Mouse (Mus musculus) ovary, postnatal 14 days (tissue): ENCODE data around the gene Fam107b.
A peak's percentile ranks its signal among the peaks of the same experiment; 100 is the strongest.
"Not testable (repeated sequence)": the region's sequence is repeated elsewhere in the genome, so short reads cannot be mapped to it uniquely, and the experiment has no call there.

Source experiments
- DNase-seq: peaks from one replicate; pipeline ENCODE4 v3.0.0; 2022; ENCODE audit warnings: low spot score

The Fam107b gene

DNA sequence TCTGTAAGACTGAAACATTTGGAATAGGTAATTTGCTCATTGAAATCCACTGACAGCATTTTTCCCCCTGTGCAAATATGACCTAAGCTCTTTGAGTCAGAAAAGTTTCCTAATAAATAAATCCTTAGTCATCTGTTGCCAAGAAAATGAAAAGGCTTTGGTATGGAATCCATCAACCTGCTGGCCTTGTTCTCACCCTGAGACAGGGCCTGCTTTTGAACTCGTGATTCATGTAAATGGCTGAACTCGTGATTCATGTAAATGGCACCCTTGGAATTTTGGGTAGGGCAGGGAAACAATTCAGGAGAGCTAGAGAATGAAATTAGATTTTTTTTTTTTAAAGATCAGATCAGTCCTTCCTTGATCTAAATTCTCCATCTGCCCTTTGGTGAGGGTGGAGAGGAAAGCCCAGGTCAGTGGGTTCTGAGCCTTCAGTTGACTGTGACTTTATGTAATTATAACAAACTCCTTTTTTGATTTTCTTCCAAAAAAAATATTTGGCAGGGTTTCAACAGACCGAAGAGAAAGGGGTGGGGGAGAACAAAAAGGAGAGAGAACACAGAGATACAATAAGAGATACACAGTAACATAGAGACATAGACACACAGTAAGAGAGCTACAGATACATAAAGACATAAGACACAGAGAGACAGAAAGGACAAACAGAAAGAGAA lies 142.2 kb downstream of the Fam107b start:
- DNase-seq, result no peak

GRCm38 (mm10) chr2:3713212-3713681 lies 143.0 kb downstream of the Fam107b start:
- peak; percentile 97 for DNase-seq

DNA sequence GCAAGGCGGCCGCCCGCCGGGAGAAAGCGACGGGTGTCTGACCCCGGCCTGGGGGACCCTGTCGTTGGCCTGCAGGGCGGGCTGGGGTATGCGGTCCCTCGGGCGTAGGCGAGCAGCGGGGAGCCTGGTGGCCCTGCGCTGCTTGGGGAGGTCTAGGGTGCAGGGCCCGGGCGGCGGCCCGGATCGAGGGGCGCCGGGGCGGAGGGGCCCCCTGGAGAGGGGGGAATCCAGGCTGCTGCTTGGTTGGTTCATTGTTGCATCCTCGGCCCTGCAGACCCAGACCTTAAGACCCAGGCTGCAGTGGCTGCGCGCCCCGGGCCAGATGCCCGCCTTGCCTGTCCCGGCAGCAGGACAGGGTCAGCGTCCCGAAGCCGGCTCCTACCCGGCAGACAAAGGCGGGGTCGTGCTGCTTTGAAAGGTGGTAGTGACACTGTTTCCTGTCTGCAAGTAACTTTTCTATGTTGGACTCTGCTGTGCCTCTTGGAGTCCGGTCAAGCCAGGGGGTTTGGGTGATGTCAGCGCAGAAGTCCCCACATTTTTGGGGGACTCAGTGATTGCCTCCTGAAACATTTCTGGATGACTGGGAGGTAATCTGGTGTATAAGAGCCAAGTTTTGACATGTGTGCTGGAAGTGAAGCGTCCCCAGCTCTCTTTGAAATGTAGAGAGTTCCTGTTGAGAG lies 143.5 kb downstream of the Fam107b start:
- DNase-seq, result peak; percentile 14

DNA sequence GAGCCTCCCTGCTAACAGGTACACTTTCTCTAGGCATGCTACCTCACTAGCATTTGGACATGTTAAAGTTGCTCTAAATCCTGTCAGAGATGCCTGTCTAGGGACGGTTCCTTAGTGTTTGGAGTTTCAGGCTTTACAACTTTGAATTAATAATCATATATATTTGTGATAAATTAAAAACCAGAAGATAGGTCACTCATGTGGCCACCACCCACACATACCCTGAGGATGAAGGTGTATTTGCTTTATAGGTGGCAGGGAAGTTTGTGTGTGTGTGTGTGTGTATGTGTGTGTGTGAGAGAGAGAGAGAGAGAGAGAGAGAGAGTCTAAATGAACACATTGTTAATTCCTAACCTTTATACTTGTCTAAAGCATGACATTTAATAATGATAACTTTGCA lies 144.2 kb downstream of the Fam107b start:
- no peak for DNase-seq

DNA sequence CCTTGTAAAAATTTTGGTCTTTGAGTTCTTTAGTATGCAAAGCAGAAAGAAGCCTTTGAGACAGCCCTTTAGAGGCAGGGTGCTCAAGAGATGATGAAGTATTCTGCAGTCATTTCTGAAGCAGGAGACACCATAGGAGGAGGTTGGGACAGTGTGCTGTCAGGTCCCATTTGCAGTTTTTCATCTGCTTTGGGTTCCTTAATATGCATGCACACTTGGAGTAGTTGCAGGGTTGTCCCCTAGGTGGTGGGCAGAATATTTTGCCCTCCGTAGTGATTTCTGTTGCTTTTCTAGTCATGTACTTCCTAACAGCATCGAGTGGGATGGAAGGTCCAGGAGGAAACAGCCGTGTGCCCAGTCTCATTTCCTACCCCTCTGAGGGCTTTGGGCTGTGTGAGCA lies 145.1 kb downstream of the Fam107b start:
- DNase-seq, result no peak

- DNase-seq, result no peak
Observed at GRCm38 (mm10) chr2:3717268-3717667, 147.0 kb downstream of the Fam107b start.

- no peak for DNase-seq
Observed at GRCm38 (mm10) chr2:3717847-3718246, 147.6 kb downstream of the Fam107b start.

- not testable (repeated sequence) for DNase-seq
Observed at GRCm38 (mm10) chr2:3719436-3720121, 149.3 kb downstream of the Fam107b start.

DNA sequence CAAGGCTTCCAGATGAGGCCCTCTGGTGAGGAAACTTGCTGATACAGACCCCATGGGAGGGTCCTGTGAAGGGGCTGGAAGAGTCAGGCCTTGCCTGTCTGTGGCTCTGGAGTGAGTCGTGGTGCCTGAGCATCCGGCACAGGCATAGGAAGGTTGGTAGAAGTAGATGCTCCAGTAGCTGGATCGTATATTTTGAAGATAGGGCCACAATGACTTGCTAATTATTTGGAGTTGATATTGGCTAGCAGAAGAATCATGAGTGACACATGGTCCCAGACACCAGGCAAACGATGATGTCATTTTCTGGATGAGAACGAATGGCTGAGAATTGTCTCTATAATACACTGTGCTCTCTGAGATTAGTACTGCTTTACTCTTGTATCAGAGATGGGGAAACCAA lies 150.8 kb downstream of the Fam107b start:
- DNase-seq, result no peak

DNA sequence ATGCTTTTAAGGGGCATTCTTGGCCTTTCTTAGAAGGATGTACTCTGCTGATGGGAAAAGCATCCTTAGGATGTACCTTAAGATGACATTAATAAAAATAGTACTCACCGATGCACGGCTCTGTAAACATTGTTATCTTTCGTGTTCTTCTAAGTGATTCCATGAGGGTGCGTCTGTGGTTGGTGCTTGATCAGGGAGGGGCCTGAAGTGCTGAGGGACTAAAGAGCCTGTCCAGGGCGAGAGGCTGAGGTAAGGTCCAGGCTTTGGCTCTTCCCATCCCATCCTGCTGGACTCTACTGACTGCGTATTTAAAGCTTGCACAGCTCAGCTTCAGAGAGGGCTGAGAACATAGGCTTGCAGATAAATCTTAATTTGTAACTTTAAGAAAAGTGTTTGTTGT lies 151.7 kb downstream of the Fam107b start:
- no peak for DNase-seq

DNA sequence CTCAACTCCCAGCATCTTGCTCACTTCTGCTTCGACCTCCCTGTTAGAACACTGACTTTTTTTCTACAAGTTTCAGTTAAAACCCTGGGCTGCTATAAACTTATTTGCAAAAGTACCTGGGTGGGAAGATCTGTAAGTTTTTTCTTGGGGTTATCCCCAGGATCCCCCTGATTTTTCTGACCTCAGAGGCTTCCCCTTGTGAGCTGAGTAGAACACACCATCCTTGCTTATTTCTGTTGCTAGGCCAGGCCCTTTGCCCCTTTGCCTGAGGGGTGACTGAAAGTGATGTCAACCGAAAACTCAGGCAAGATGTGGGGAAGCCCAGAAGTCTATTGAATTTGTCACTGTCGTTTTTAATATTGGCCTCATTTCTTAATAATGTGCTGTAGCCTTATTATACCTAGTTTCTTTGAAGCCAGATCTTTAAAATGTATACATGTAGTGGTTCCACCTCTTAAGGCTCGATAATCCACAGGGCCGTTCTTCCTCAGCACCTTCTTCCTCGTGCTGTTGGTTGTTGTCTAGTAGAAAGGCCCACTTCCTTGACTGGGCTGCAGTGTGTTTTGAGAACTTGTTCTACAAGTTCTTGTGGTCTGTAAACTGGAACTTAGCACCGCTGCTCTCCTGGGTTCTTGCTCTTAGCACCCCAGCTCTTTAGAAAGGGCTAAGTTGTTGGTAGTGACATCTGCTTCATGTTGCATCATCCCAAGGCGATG lies 153.3 kb downstream of the Fam107b start:
- DNase-seq, result no peak

GRCm38 (mm10) chr2:3726501-3727078 lies 156.3 kb downstream of the Fam107b start:
- DNase-seq, result no peak

DNA sequence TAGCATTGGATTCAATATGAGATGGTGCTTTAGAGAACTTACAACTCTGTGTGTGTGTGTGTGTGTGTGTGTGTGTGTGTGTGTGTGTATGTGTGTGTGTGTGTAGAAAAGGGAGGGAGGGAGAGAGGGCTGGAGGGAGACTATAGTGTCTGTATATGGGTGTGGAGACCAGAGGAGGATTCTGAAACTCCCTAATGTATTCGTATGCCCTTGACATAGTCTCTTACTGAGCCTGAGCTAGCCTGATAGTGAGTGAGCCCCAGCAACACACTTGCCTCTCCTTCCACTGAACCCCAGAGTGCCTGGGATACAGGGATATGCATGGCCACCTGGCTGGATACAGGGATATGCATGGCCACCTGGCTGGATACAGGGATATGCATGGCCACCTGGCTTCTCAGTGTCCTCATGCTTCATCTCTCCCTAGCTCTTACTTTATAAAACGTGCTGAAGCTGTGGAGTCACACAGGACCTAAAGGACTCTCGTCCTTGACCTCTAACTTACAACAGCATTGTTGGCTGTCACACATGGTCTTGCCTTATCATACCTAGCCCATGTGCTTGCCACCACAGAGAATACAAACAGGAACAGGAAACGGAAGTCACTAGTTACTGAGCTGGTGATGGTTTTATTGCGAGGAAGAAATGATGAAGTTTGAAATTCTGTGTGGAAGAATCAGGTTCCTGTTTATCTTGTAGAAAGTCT lies 157.1 kb downstream of the Fam107b start:
- no peak for DNase-seq

GRCm38 (mm10) chr2:3728090-3728489 lies 157.8 kb downstream of the Fam107b start:
- no peak for DNase-seq

DNA sequence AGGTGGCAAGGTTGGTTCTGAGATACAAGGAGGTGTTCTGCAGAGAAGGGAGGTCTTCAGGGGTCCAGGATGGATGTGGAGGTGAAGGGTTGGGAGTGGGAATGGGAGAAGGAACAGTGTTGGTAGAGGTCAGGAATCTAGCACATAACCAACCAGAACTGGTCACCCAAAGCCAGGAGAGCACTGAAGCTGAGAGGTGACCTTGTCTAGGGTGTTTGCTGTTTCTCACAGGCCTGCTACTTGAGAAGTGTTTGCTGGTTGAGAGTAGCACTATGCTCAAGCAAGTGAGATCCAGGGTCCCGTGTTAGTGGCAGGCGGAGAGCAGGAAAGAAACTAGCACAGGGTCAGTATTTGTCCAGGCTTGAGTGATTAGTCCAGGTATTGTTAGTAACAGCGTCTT lies 159.3 kb downstream of the Fam107b start:
- no peak for DNase-seq

- no peak for DNase-seq
Observed at GRCm38 (mm10) chr2:3730744-3731143, 160.5 kb downstream of the Fam107b start.

DNA sequence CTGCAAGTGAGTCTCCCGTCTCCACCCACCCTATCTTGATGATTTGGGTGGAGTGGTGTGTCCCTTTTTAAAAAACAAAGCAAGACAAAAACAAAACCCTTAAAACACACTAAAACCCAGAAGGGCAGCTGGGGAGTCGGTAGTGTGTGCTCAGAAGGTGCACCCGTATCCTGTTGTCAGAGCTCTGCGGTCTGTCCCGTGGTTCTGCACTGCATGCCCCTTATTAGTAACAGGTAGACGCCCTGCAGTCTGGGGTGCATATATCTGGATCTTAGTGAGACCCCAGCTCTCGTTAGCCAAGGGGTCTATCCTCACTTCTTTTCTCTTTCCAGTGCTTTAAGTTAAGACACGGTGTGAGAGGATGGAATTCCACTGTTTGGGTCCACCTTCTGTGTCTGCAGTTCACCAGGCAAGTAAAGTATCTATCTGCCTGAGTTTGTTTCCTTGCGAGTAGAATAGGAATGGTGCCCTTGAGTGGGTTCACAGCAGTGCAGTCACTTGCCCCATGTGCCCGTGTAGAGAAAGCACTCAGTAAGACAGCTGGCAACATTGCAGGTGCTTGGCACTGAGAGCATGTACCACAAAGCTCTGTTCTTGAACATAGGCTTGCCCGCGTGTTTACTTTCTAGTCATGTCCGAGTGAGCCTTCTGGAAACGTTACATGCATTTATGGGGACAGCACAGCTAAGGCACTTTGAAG lies 161.2 kb downstream of the Fam107b start:
- no peak for DNase-seq

- DNase-seq, result no peak
Observed at GRCm38 (mm10) chr2:3737917-3738694, 167.8 kb downstream of the Fam107b start.

GRCm38 (mm10) chr2:3738734-3739133 lies 168.4 kb downstream of the Fam107b start:
- DNase-seq, result no peak

GRCm38 (mm10) chr2:3739351-3739961 lies 169.2 kb downstream of the Fam107b start:
- no peak for DNase-seq
